Mouse (Mus musculus) layer of hippocampus, adult 11-12 months (tissue): ENCODE data around the gene Gigyf2.
A peak's percentile ranks its signal among the peaks of the same experiment; 100 is the strongest.

Experiments
- DNase-seq: peaks from one replicate; pipeline ENCODE4 v3.0.0; 2022; ENCODE audit warnings: low spot score

Gene Gigyf2

GRCm38 (mm10) chr1:87326742-87327163 is at the start of gene Gigyf2:
Gene Gigyf2 (plus strand): TSS chr1:87326998.
- DNase-seq: peak; percentile 95

- no peak for DNase-seq
Measured at GRCm38 (mm10) chr1:87280281-87280680, 46.5 kb upstream of the Gigyf2 start.

- no peak for DNase-seq
Measured at GRCm38 (mm10) chr1:87281599-87282412, 45.0 kb upstream of the Gigyf2 start.

GRCm38 (mm10) chr1:87282413-87282788 is 44.4 kb upstream of the Gigyf2 start:
- DNase-seq: no peak

GRCm38 (mm10) chr1:87283410-87283960 is 43.3 kb upstream of the Gigyf2 start:
- DNase-seq: no peak

GRCm38 (mm10) chr1:87287105-87287504 is 39.7 kb upstream of the Gigyf2 start:
- peak; percentile 40 for DNase-seq

- no peak for DNase-seq
Measured at GRCm38 (mm10) chr1:87291416-87291815, 35.4 kb upstream of the Gigyf2 start.

- peak; percentile 61 for DNase-seq
Measured at GRCm38 (mm10) chr1:87292420-87293190, 34.2 kb upstream of the Gigyf2 start.

- no peak for DNase-seq
Measured at GRCm38 (mm10) chr1:87294063-87294710, 32.6 kb upstream of the Gigyf2 start.

GRCm38 (mm10) chr1:87294951-87295350 is 31.8 kb upstream of the Gigyf2 start:
- DNase-seq: no peak

- no peak for DNase-seq
Measured at GRCm38 (mm10) chr1:87297346-87297925, 29.4 kb upstream of the Gigyf2 start.

GRCm38 (mm10) chr1:87300360-87301286 is 26.2 kb upstream of the Gigyf2 start:
- DNase-seq: no peak

GRCm38 (mm10) chr1:87301971-87302370 is 24.8 kb upstream of the Gigyf2 start:
- DNase-seq: no peak

- no peak for DNase-seq
Measured at GRCm38 (mm10) chr1:87308952-87309351, 17.8 kb upstream of the Gigyf2 start.

GRCm38 (mm10) chr1:87309621-87310020 is 17.2 kb upstream of the Gigyf2 start:
- no peak for DNase-seq

- DNase-seq: no peak
Measured at GRCm38 (mm10) chr1:87312681-87313080, 14.1 kb upstream of the Gigyf2 start.

- DNase-seq: no peak
Measured at GRCm38 (mm10) chr1:87313116-87313515, 13.7 kb upstream of the Gigyf2 start.

GRCm38 (mm10) chr1:87313843-87314570 is 12.8 kb upstream of the Gigyf2 start:
- DNase-seq: no peak

GRCm38 (mm10) chr1:87315431-87315830 is 11.4 kb upstream of the Gigyf2 start:
- DNase-seq: no peak

GRCm38 (mm10) chr1:87315894-87316293 is 10.9 kb upstream of the Gigyf2 start:
- DNase-seq: no peak
